Comparison of ENCODE assay signal across 8 mouse cellular contexts in genomic region chr6:134926803-134927594, GRCm38 (mm10). TPM values are rescaled to one million over a fixed set of nuclear protein-coding genes. Genes with fewer than 3 reads are reported as not detected.
DNase-seq lines count a peak whose midpoint lies in the region; TF ChIP-seq lines count a peak whose summit lies in the region.

No protein-coding gene starts in this region.

- no peak for TF ChIP-seq RAD21 in MEL (IDR thresholded peaks at IDR 0.05; ENCODE audit: low read depth, low read length)

- intact Hi-C loops in heart, postnatal 10 days (cut with DNase I), result no loop called here

- 0 out of 4 replicates have a peak, but pooled peaks of 1 of the 2 experiments have one; percentile 9 for TF ChIP-seq EP300 in MEL (IDR thresholded peaks at IDR 0.05; ENCODE audit: low read depth in 1 of 2, low read length in 2 of 2)

- H3K9ac ChIP-seq in MEL (ENCODE audit: control insufficient read depth, low read depth, low read length, poor library complexity, severe bottlenecking), result peak overlapping the region; percentile 97

- no peak for TF ChIP-seq CTCF in MEL (IDR thresholded peaks at IDR 0.05 in 2 of 3, conservative IDR thresholded peaks at IDR 0.05 in 1 of 3; ENCODE audit: control insufficient read depth in 1 of 3, insufficient read depth in 1 of 3, low read depth in 2 of 3, low read length in 3 of 3, poor library complexity in 1 of 3, severe bottlenecking in 1 of 3)
- no peak for TF ChIP-seq CTCF in bone marrow macrophage, adult 2 months (IDR thresholded peaks at IDR 0.05; ENCODE audit: low read depth, low read length)

- DNase-seq in MEL (ENCODE audit: low read depth, low spot score), result peak; percentile 77
- DNase-seq in heart, postnatal 10 days, result peak; percentile 76 to 80
- DNase-seq in kidney, postnatal 4 days, result peak; percentile 78 to 81
- peak; percentile 73 for DNase-seq in lung, postnatal 14 days
- DNase-seq in ovary, postnatal 36 days (ENCODE audit: low spot score), result peak; percentile 66
- DNase-seq in c-Kit-positive CD71-positive TER-119-positive erythroid progenitor cells, embryonic 14.5 days (ENCODE audit: low spot score), result no peak

- peaks cover 2 to 32% of the 10 kb centered on the region in 2 experiments; a peak in 3 of 4 replicates for H3K36me3 ChIP-seq in MEL (ENCODE audit: control insufficient read depth in 1 of 2, insufficient read depth in 2 of 2, low read length in 2 of 2)
- peaks cover 63% of the 10 kb centered on the region for H3K36me3 ChIP-seq in erythroblast, embryonic 14.5 days (ENCODE audit: control insufficient read depth)

- peak overlapping the region; percentile 99 for H3K27ac ChIP-seq in MEL (ENCODE audit: control insufficient read depth, low read depth, low read length)
- peak overlapping the region; percentile 95 for H3K27ac ChIP-seq in bone marrow macrophage, adult 2 months (ENCODE audit: insufficient read depth, low read depth, low read length)

- H3K4me1 ChIP-seq in MEL (ENCODE audit: control insufficient read depth in 1 of 2, insufficient read depth in 2 of 2, low read length in 2 of 2), result peaks cover 12 to 13% of the 10 kb centered on the region in 2 experiments
- H3K4me1 ChIP-seq in bone marrow macrophage, adult 2 months (ENCODE audit: control insufficient read depth, insufficient read depth, low read length), result peaks cover 15% of the 10 kb centered on the region
- peaks cover 55% of the 10 kb centered on the region for H3K4me1 ChIP-seq in erythroblast, embryonic 14.5 days (ENCODE audit: control insufficient read depth)

- H3K27me3 ChIP-seq in MEL (ENCODE audit: control insufficient read depth in 1 of 2, insufficient read depth in 2 of 2, low read length in 2 of 2), result no peaks in the 10 kb centered on the region
- no peaks in the 10 kb centered on the region for H3K27me3 ChIP-seq in erythroblast, embryonic 14.5 days (ENCODE audit: control insufficient read depth)

- peak in 1 of 2 experiments; percentile 25; a peak in 1 of 4 replicates for TF ChIP-seq POLR2A in MEL (IDR thresholded peaks at IDR 0.05; ENCODE audit: control insufficient read depth in 1 of 2, insufficient read depth in 1 of 2, low read depth in 1 of 2, low read length in 2 of 2, poor library complexity in 1 of 2)
- TF ChIP-seq POLR2A in bone marrow macrophage, adult 2 months (IDR thresholded peaks at IDR 0.05; ENCODE audit: borderline replicate concordance, low read depth, low read length), result no peak

- H3K79me2 ChIP-seq in MEL (ENCODE audit: control insufficient read depth, insufficient read depth, low read length, poor library complexity), result peaks cover 38% of the 10 kb centered on the region

- H3K4me3 ChIP-seq in MEL (ENCODE audit: control insufficient read depth in 1 of 2, insufficient read depth in 1 of 2, low read depth in 2 of 2, low read length in 2 of 2), result peak overlapping the region; percentile 81 to 91
- peak overlapping the region; percentile 81 for H3K4me3 ChIP-seq in bone marrow macrophage, adult 2 months (ENCODE audit: insufficient read depth, low read length)
- H3K4me3 ChIP-seq in erythroblast, embryonic 14.5 days (replicated peaks), result peak overlapping the region; percentile 77

- H3K9me3 ChIP-seq in MEL (replicated peaks; ENCODE audit: insufficient read depth, low read length), result no peaks in the 10 kb centered on the region
- H3K9me3 ChIP-seq in erythroblast, embryonic 14.5 days (ENCODE audit: control insufficient read depth, low read length), result no peaks in the 10 kb centered on the region

TF ChIP-seq in MEL, 35 proteins besides CTCF, POLR2A, EP300 and RAD21:
- TF ChIP-seq MAX (IDR thresholded peaks at IDR 0.05; ENCODE audit: low read length) (peak; percentile 36; the same call in 1 of the 2 replicates), CHD1 (IDR thresholded peaks at IDR 0.05; ENCODE audit: low read depth, low read length) (0 out of 2 replicates have a peak, but pooled peaks have one; percentile 85), UBTF (IDR thresholded peaks at IDR 0.05; ENCODE audit: borderline replicate concordance, insufficient read depth, low read depth, low read length) (0 out of 2 replicates have a peak, but pooled peaks have one; percentile 7), POLR2AphosphoS5 (IDR thresholded peaks at IDR 0.05; ENCODE audit: borderline replicate concordance, low read depth, low read length) (no peak), NELFE (IDR thresholded peaks at IDR 0.05; ENCODE audit: low read depth, low read length) (peak; percentile 44; the same call in 1 of the 2 replicates), TAL1 (IDR thresholded peaks at IDR 0.05; ENCODE audit: low read length) (no peak), ZMIZ1 (IDR thresholded peaks at IDR 0.05; ENCODE audit: low read depth, low read length) (0 out of 2 replicates have a peak, but pooled peaks have one; percentile 19), HCFC1 (IDR thresholded peaks at IDR 0.05; ENCODE audit: low read depth, low read length) (peak; percentile 51; the same call in 1 of the 2 replicates), SIN3A (IDR thresholded peaks at IDR 0.05; ENCODE audit: low read length) (peak; percentile 14; the same call in 1 of the 2 replicates)
TF ChIP-seq in MEL: peak in this region for 7.

RNA-seq across cellular contexts. Expression of gene Cdkn1b, which starts 6.8 kb away (rescaled TPM):
- 7.7 and 12.0 TPM in 2 replicates for total RNA-seq in MEL (2012; rRNA removed)
- polyA plus RNA-seq in MEL (2012; ENCODE audit: insufficient read depth in 1 of 2, insufficient read length in 2 of 2, low read depth in 1 of 2, low replicate concordance in 2 of 2, missing spikeins in 1 of 2), result 10 to 100 TPM in 1 of 2 experiments, not detected in 1; 21.2 TPM
- 84.8 and 88.6 TPM in 2 replicates for polyA plus RNA-seq in bone marrow macrophage, adult 2 months (2012; ENCODE audit: insufficient read depth, insufficient read length, missing spikeins)
- polyA plus RNA-seq in erythroblast, embryonic 14.5 days (2012), result 6.9 and 7.0 TPM in 2 replicates
- 10 to 100 TPM; 45.1 to 53.5 TPM for total RNA-seq in heart, postnatal 10 days (2021)

RNA-seq across cellular contexts. Expression of gene Gpr19, which starts 28.6 kb away (rescaled TPM):
- total RNA-seq in MEL (2012; rRNA removed), result 8.4 and 9.0 TPM in 2 replicates
- polyA plus RNA-seq in MEL (2012; ENCODE audit: insufficient read depth in 1 of 2, insufficient read length in 2 of 2, low read depth in 1 of 2, low replicate concordance in 2 of 2, missing spikeins in 1 of 2), result 10 to 100 TPM in 1 of 2 experiments, not detected in 1; 11.7 TPM
- 6.6 and 7.3 TPM in 2 replicates for polyA plus RNA-seq in bone marrow macrophage, adult 2 months (2012; ENCODE audit: insufficient read depth, insufficient read length, missing spikeins)
- 0.36 and 0.61 TPM in 2 replicates for polyA plus RNA-seq in erythroblast, embryonic 14.5 days (2012)
- total RNA-seq in heart, postnatal 10 days (2021), result 1 to 10 TPM; 4.3 to 4.8 TPM

RNA-seq across cellular contexts. Expression of gene Apold1, which starts 54.5 kb away (rescaled TPM):
- total RNA-seq in MEL (2012; rRNA removed), result 0.07 and 0.12 TPM in 2 replicates
- under 1 TPM in 1 of 2 experiments, not detected in 1; 0.08 TPM for polyA plus RNA-seq in MEL (2012; ENCODE audit: insufficient read depth in 1 of 2, insufficient read length in 2 of 2, low read depth in 1 of 2, low replicate concordance in 2 of 2, missing spikeins in 1 of 2)
- polyA plus RNA-seq in bone marrow macrophage, adult 2 months (2012; ENCODE audit: insufficient read depth, insufficient read length, missing spikeins), result 0.29 and 0.36 TPM in 2 replicates
- 0.01 and 0.03 TPM in 2 replicates for polyA plus RNA-seq in erythroblast, embryonic 14.5 days (2012)
- 10 to 100 TPM; 15.9 to 24.3 TPM for total RNA-seq in heart, postnatal 10 days (2021)
